Mouse (Mus musculus) CH12.LX (cell line): ENCODE measurements around the gene Kcnk7. TPM values are rescaled to one million over a fixed set of nuclear protein-coding genes. Genes with fewer than 3 reads are reported as not detected.

ENCODE experiments used
- DNase-seq: peaks from one replicate; pipeline ENCODE4 v3.0.0-alpha.2; 2013; ENCODE audit errors: extremely low read depth
- H3K27ac ChIP-seq: 2 replicates; pipeline ENCODE4 v1.5.1; 2012; ENCODE audit warnings: low read depth, mild to moderate bottlenecking, control low read depth, moderate library complexity; ENCODE audit not compliant: insufficient read depth
- H3K27me3 ChIP-seq: replicated peaks from 2 replicates; pipeline ENCODE3; 2012; ENCODE audit warnings: inconsistent platforms
- H3K36me3 ChIP-seq, 2 experiments: replicated peaks in 1 of 2; 2 replicates each; pipeline versions ENCODE3 to v1.6.1; 2012; ENCODE audit warnings: inconsistent platforms in 1 of 2, low read length in 1 of 2, mild to moderate bottlenecking in 1 of 2, mixed read lengths in 1 of 2, moderate library complexity in 1 of 2; ENCODE audit not compliant: control insufficient read depth in 1 of 2, insufficient read depth in 1 of 2
- H3K4me1 ChIP-seq, 2 experiments: 2 replicates each; pipeline ENCODE4 v1.6.1; 2012; ENCODE audit warnings: inconsistent platforms in 1 of 2, moderate library complexity in 1 of 2; ENCODE audit not compliant: insufficient read depth in 2 of 2, control insufficient read depth in 1 of 2
- H3K4me2 ChIP-seq: 2 replicates; pipeline ENCODE4 v1.6.1; 2012; ENCODE audit warnings: low read depth, mild to moderate bottlenecking, control low read depth; ENCODE audit not compliant: poor library complexity, insufficient read depth, severe bottlenecking
- H3K4me3 ChIP-seq, 3 experiments: fragments of 150-350 bp in 1 of 3; sonication (generic) in 1 of 3; replicated peaks in 1 of 3; 2 replicates each; pipeline versions ENCODE3 to v1.5.1; 2011 to 2012; ENCODE audit warnings: low read depth in 2 of 3, low read length in 2 of 3, mild to moderate bottlenecking in 2 of 3, moderate library complexity in 2 of 3, control low read depth in 1 of 3, improper control_type of control experiment in 1 of 3, inconsistent platforms in 1 of 3, mixed read lengths in 1 of 3; ENCODE audit not compliant: poor library complexity in 1 of 3
- H3K79me2 ChIP-seq: replicated peaks from 2 replicates; pipeline ENCODE4 v1.6.1; 2012; ENCODE audit warnings: mild to moderate bottlenecking, moderate library complexity; ENCODE audit not compliant: control insufficient read depth, poor library complexity, insufficient read depth, severe bottlenecking; ENCODE audit errors: extremely low read depth
- H3K9ac ChIP-seq: 2 replicates; pipeline ENCODE4 v1.6.1; 2012; ENCODE audit warnings: low read depth, mild to moderate bottlenecking, control low read depth, moderate library complexity; ENCODE audit not compliant: insufficient read depth
- H3K9me3 ChIP-seq: replicated peaks from 2 replicates; pipeline ENCODE3; 2012; ENCODE audit warnings: low read length, inconsistent platforms, mixed read lengths
- CHD2 ChIP-seq: IDR thresholded peaks from 2 replicates; pipeline ENCODE4 v1.6.1; 2011; ENCODE audit warnings: low read length, improper control_type of control experiment
- CTCF ChIP-seq, 2 experiments: IDR thresholded peaks in 1 of 2; conservative IDR thresholded peaks in 1 of 2; 2 replicates each; pipeline ENCODE4 v1.5.1; 2011 to 2012; ENCODE audit warnings: low read depth in 2 of 2, low read length in 2 of 2, improper control_type of control experiment in 1 of 2, inconsistent platforms in 1 of 2, mild to moderate bottlenecking in 1 of 2, moderate library complexity in 1 of 2
- E2F4 ChIP-seq: IDR thresholded peaks from 2 replicates; pipeline ENCODE4 v1.6.1; 2011; ENCODE audit warnings: low read depth, low read length, improper control_type of control experiment; ENCODE audit not compliant: insufficient replicate concordance
- ELF1 ChIP-seq: IDR thresholded peaks from 2 replicates; pipeline ENCODE4 v1.6.1; 2014; ENCODE audit warnings: low read depth, mild to moderate bottlenecking, inconsistent platforms, low read length, improper control_type of control experiment
- EP300 ChIP-seq: IDR thresholded peaks from 2 replicates; pipeline ENCODE4 v1.6.1; 2011; ENCODE audit warnings: low read length, improper control_type of control experiment
- ETS1 ChIP-seq: conservative IDR thresholded peaks from 2 replicates; pipeline ENCODE4 v1.6.1; 2012; ENCODE audit warnings: low read depth, mild to moderate bottlenecking, inconsistent platforms, low read length, improper control_type of control experiment, moderate library complexity
- JUND ChIP-seq: conservative IDR thresholded peaks from 2 replicates; pipeline ENCODE4 v1.6.1; 2011; ENCODE audit warnings: low read depth, low read length, improper control_type of control experiment
- MEF2A ChIP-seq: IDR thresholded peaks from 2 replicates; pipeline ENCODE4 v1.6.1; 2014; ENCODE audit warnings: low read depth, mild to moderate bottlenecking, inconsistent platforms, low read length, improper control_type of control experiment, borderline replicate concordance
- NRF1 ChIP-seq: IDR thresholded peaks from 2 replicates; pipeline ENCODE4 v1.6.1; 2014; ENCODE audit warnings: low read depth, mild to moderate bottlenecking, inconsistent platforms, low read length, improper control_type of control experiment, moderate library complexity
- PAX5 ChIP-seq: IDR thresholded peaks from 2 replicates; pipeline ENCODE4 v1.6.1; 2012; ENCODE audit warnings: low read length, inconsistent platforms, mixed read lengths
- POLR2A ChIP-seq: IDR thresholded peaks from 2 replicates; pipeline ENCODE4 v1.6.1; 2011; ENCODE audit warnings: low read depth, mild to moderate bottlenecking, improper control_type of control experiment, low read length
- RCOR1 ChIP-seq: conservative IDR thresholded peaks from 2 replicates; pipeline ENCODE4 v1.6.1; 2012; ENCODE audit warnings: low read depth, mild to moderate bottlenecking, inconsistent platforms, low read length, improper control_type of control experiment
- SIN3A ChIP-seq: IDR thresholded peaks from 2 replicates; pipeline ENCODE4 v1.6.1; 2012; ENCODE audit warnings: low read length, improper control_type of control experiment, inconsistent platforms
- TBP ChIP-seq: conservative IDR thresholded peaks from 2 replicates; pipeline ENCODE4 v1.6.1; 2011; ENCODE audit warnings: low read depth, low read length, improper control_type of control experiment
- USF2 ChIP-seq: conservative IDR thresholded peaks from 2 replicates; pipeline ENCODE4 v1.6.1; 2011; ENCODE audit warnings: low read depth, low read length, improper control_type of control experiment
- ZMIZ1 ChIP-seq: IDR thresholded peaks from 2 replicates; pipeline ENCODE4 v1.6.1; 2012; ENCODE audit warnings: low read depth, mild to moderate bottlenecking, inconsistent platforms, low read length, improper control_type of control experiment
- ZNF384 ChIP-seq: IDR thresholded peaks from 2 replicates; pipeline ENCODE4 v1.6.1; 2012; ENCODE audit warnings: low read depth, low read length, improper control_type of control experiment, inconsistent platforms
- dilution Hi-C: fragments of 300-500 bp; cut with MboI; formaldehyde crosslinking; loops from 2 replicates; pipeline ENCODE4 v1.14.3; 2020; ENCODE audit warnings: low sequenced_read_pairs; ENCODE audit not compliant: extremely low pct_unique_long_range_greater_than_20kb, extremely low pct_ligation_motif_present
- in situ Hi-C: fragments of 300-500 bp; cut with MboI; formaldehyde crosslinking; loops from 3 replicates; pipeline ENCODE4 v1.14.3; 2019; ENCODE audit warnings: low sequenced_read_pairs, low pct_ligation_motif_present, low pct_unique_long_range_greater_than_20kb, mixed read lengths
- polyA plus RNA-seq: library from polyadenylated mRNA; unstranded; fragments of >175 nt; gene quantifications from 2 replicates; pipeline ENCODE4 v1.2.1, GENCODE M21; 2012; ENCODE audit warnings: low read depth; ENCODE audit not compliant: insufficient read length
- total RNA-seq, 2 experiments: library from RNA; depleted of rRNA; stranded (reverse); fragments of 300-350 nt in 1 of 2; fragments of >200 nt in 1 of 2; gene quantifications; 2 replicates each; pipeline ENCODE4 v1.2.3; 2012 to 2014

Kcnk7 gene
- total and polyA plus RNA-seq, 3 experiments: 0.30 TPM; not detected in 2

- H3K27me3 ChIP-seq: no peaks in the 10 kb centered on the region
- TF ChIP-seq CTCF (conservative IDR thresholded peaks at IDR 0.05 in 1 of 2, IDR thresholded peaks at IDR 0.05 in 1 of 2; ENCODE audit: low read depth in 2 of 2, low read length in 2 of 2): 0 out of 4 replicates have a peak, but pooled peaks of 1 of the 2 experiments have one; percentile 1
- no peak for TF ChIP-seq JUND
- no peak overlapping the region for H3K4me3 ChIP-seq
- no peak overlapping the region for H3K27ac ChIP-seq
- dilution Hi-C loops: no loop called here
- no peak for DNase-seq
- no peaks in the 10 kb centered on the region for H3K79me2 ChIP-seq
- peaks cover 21 to 43% of the 10 kb centered on the region in 2 experiments for H3K4me1 ChIP-seq
- H3K9me3 ChIP-seq: no peaks in the 10 kb centered on the region
- in situ Hi-C loops: no loop called here
- H3K4me2 ChIP-seq: no peak overlapping the region
- no peak overlapping the region for H3K9ac ChIP-seq
- peaks cover 52 to 97% of the 10 kb centered on the region in 2 experiments for H3K36me3 ChIP-seq
Measured at GRCm38 (mm10) chr19:5715793-5716688, 11.9 kb downstream of the Kcnk7 start.

GRCm38 (mm10) chr19:5716955-5717354 is 12.8 kb downstream of the Kcnk7 start:
- dilution Hi-C loops: no loop called here

GRCm38 (mm10) chr19:5721233-5721632 is 17.1 kb downstream of the Kcnk7 start:
- Histone ChIP-seq H3K27ac (no peak overlapping the region), H3K36me3 (peaks cover 57 to 78% of the 10 kb centered on the region in 2 experiments), H3K4me1 (peaks cover 6 to 17% of the 10 kb centered on the region in 2 experiments), H3K4me3 (no peak overlapping the region)
- dilution Hi-C loops: no loop called here
- DNase-seq: no peak
- TF ChIP-seq ZNF384 (no peak), ELF1 (no peak), EP300 (no peak), CTCF (conservative IDR thresholded peaks at IDR 0.05 in 1 of 2, IDR thresholded peaks at IDR 0.05 in 1 of 2; ENCODE audit: low read depth in 2 of 2, low read length in 2 of 2) (no peak), SIN3A (no peak), POLR2A (no peak), ZMIZ1 (no peak), CHD2 (no peak), JUND (no peak), E2F4 (no peak), USF2 (no peak), TBP (no peak), ETS1 (no peak), PAX5 (no peak), NRF1 (no peak), RCOR1 (no peak)
- TF ChIP-seq, all 38 proteins: peak for 0
- no peak overlapping the region for H3K4me2 ChIP-seq
- H3K79me2 ChIP-seq: peaks cover 26% of the 10 kb centered on the region
- no peaks in the 10 kb centered on the region for H3K9me3 ChIP-seq
- H3K27me3 ChIP-seq: no peaks in the 10 kb centered on the region
- in situ Hi-C loops: no loop called here
- H3K9ac ChIP-seq: no peak overlapping the region

More at GRCm38 (mm10) chr19:5716955-5717354, 12.8 kb downstream of the Kcnk7 start:
- no peaks in the 10 kb centered on the region for H3K27me3 ChIP-seq
- in situ Hi-C loops: no loop called here
- H3K9me3 ChIP-seq: no peaks in the 10 kb centered on the region
- DNase-seq: no peak
- H3K79me2 ChIP-seq: no peaks in the 10 kb centered on the region
- peaks cover 16 to 34% of the 10 kb centered on the region in 2 experiments for H3K4me1 ChIP-seq
- H3K4me3 ChIP-seq: no peak overlapping the region
- H3K36me3 ChIP-seq: peaks cover 58 to 98% of the 10 kb centered on the region in 2 experiments
- TF ChIP-seq MEF2A: no peak
- no peak overlapping the region for H3K27ac ChIP-seq
- no peak overlapping the region for H3K9ac ChIP-seq
- no peak overlapping the region for H3K4me2 ChIP-seq
